Mouse (Mus musculus): ENCODE results near the gene Aim2. TPM values are rescaled to one million over a fixed set of nuclear protein-coding genes. Genes with fewer than 3 reads are reported as not detected.
"Not testable (repeated sequence)": the region's sequence is repeated elsewhere in the genome, so short reads cannot be mapped to it uniquely, and the experiment has no call there.

Gene Aim2
- polyA plus RNA-seq, 1 experiment = 3.4 TPM

- not testable (repeated sequence) for H3K4me1 ChIP-seq (ENCODE audit: control insufficient read depth, insufficient read depth, low read length)
These were observed 159.9 kb downstream of the Aim2 start for GRCm38 (mm10) chr1:173510595-173510994.

More at GRCm38 (mm10) chr1:173510595-173510994, 159.9 kb downstream of the Aim2 start:
- H3K4me3 ChIP-seq (ENCODE audit: insufficient read depth, low read length); H3K27ac ChIP-seq (ENCODE audit: insufficient read depth, low read length): not testable (repeated sequence)

Other genes with a start within 250 kb of the Aim2 start
- not detected in 2 replicates for gene Olfr1408, start 213.5 kb upstream of the Aim2 start, polyA plus RNA-seq (2012; rRNA removed)
- not detected in 2 replicates for gene Olfr1406, start 160.2 kb upstream of the Aim2 start, polyA plus RNA-seq (2012; rRNA removed)
- not detected in 2 replicates for gene Olfr218, start 153.1 kb upstream of the Aim2 start, polyA plus RNA-seq (2012; rRNA removed)
- gene Olfr1404, start 138.5 kb upstream of the Aim2 start, polyA plus RNA-seq (2012; rRNA removed) = not detected in 2 replicates
- gene Fcer1a, start 123.7 kb upstream of the Aim2 start, polyA plus RNA-seq (2012; rRNA removed) = not detected in 2 replicates
- not detected in 2 replicates for gene Olfr418, start 84.9 kb upstream of the Aim2 start, polyA plus RNA-seq (2012; rRNA removed)
- gene Mptx2, start 73.1 kb upstream of the Aim2 start, polyA plus RNA-seq (2012; rRNA removed) = not detected in 2 replicates
- gene Ackr1, start 17.1 kb upstream of the Aim2 start, polyA plus RNA-seq (2012; rRNA removed) = 105 and 115 TPM in 2 replicates
- gene Cadm3, start 16.8 kb downstream of the Aim2 start, polyA plus RNA-seq (2012; rRNA removed) = 404 and 407 TPM in 2 replicates
- 0.06 and 0.08 TPM in 2 replicates for gene Ifi206, start 140.2 kb downstream of the Aim2 start, polyA plus RNA-seq (2012; rRNA removed)
- gene Ifi214, start 185.1 kb downstream of the Aim2 start, polyA plus RNA-seq (2012; rRNA removed) = not detected in 2 replicates
- 0.13 and 0.28 TPM in 2 replicates for gene Ifi213, start 248.4 kb downstream of the Aim2 start, polyA plus RNA-seq (2012; rRNA removed)

All from cortical plate, adult 2 months (tissue).